Mouse (Mus musculus) hindbrain, embryonic 10.5 days (tissue): ENCODE measurements around the gene Pkdrej. TPM values are rescaled to one million over a fixed set of nuclear protein-coding genes. Genes with fewer than 3 reads are reported as not detected.

Source experiments
- DNase-seq: peaks from one replicate; pipeline ENCODE4 v3.0.0-alpha.2; 2017; ENCODE audit warnings: low spot score
- H3K27ac ChIP-seq: fragments of 300-500 bp; sonication (generic); 2 replicates; pipeline ENCODE4 v1.5.1; 2016; ENCODE audit warnings: mild to moderate bottlenecking, moderate library complexity
- H3K27me3 ChIP-seq: fragments of 300-500 bp; sonication (generic); 2 replicates; pipeline ENCODE4 v1.6.1; 2016; ENCODE audit warnings: mild to moderate bottlenecking; ENCODE audit not compliant: poor library complexity, insufficient read depth, severe bottlenecking
- H3K36me3 ChIP-seq: fragments of 300-500 bp; sonication (generic); 2 replicates; pipeline ENCODE4 v1.6.1; 2016; ENCODE audit warnings: mild to moderate bottlenecking, moderate library complexity
- H3K4me1 ChIP-seq: fragments of 300-500 bp; sonication (generic); replicated peaks from 2 replicates; pipeline ENCODE4 v1.6.1; 2016; ENCODE audit warnings: mild to moderate bottlenecking
- H3K4me3 ChIP-seq: fragments of 300-500 bp; sonication (generic); 2 replicates; pipeline ENCODE4 v1.5.1; 2016; ENCODE audit warnings: mild to moderate bottlenecking, moderate library complexity
- H3K9me3 ChIP-seq: fragments of 300-500 bp; sonication (generic); 2 replicates; pipeline ENCODE4 v1.6.1; 2016; ENCODE audit warnings: mild to moderate bottlenecking, moderate library complexity
- WGBS: fragments of 180-500 bp; shearing (Covaris S2); methylation state at CpG from one replicate; pipeline ENCODE4 v1.1.7; 2016; 5-methylcytosine and 5-hydroxymethylcytosine counted together
- polyA plus RNA-seq: library from polyadenylated mRNA; unstranded; fragments of >200 nt; fragmentation: Nextera tagmentation; extraction: Ambion mirVana; gene quantifications from 2 replicates; pipeline ENCODE4 v1.2.1, GENCODE M21; 2016

Gene Pkdrej
- polyA plus RNA-seq, 1 experiment from 2014 or later: not detected

- WGBS: 79% methylated on average over 2 of the region's 2 CpGs
- Histone ChIP-seq H3K27ac (no peak overlapping the region), H3K9me3 (no peaks in the 10 kb centered on the region), H3K27me3 (no peaks in the 10 kb centered on the region), H3K4me3 (no peak overlapping the region), H3K4me1 (no peaks in the 10 kb centered on the region), H3K36me3 (no peaks in the 10 kb centered on the region)
- DNase-seq: no peak
These were observed 45.3 kb downstream of the Pkdrej start for GRCm38 (mm10) chr15:85776241-85776640.

- H3K27ac ChIP-seq: no peak overlapping the region
- H3K4me1 ChIP-seq: no peaks in the 10 kb centered on the region
- H3K36me3 ChIP-seq: no peaks in the 10 kb centered on the region
- WGBS: 89% methylated on average over 7 of the region's 7 CpGs
- no peak for DNase-seq
- H3K4me3 ChIP-seq: no peak overlapping the region
- H3K9me3 ChIP-seq: no peaks in the 10 kb centered on the region
- no peaks in the 10 kb centered on the region for H3K27me3 ChIP-seq
These were observed 46.5 kb downstream of the Pkdrej start for GRCm38 (mm10) chr15:85775001-85775400.

DNA sequence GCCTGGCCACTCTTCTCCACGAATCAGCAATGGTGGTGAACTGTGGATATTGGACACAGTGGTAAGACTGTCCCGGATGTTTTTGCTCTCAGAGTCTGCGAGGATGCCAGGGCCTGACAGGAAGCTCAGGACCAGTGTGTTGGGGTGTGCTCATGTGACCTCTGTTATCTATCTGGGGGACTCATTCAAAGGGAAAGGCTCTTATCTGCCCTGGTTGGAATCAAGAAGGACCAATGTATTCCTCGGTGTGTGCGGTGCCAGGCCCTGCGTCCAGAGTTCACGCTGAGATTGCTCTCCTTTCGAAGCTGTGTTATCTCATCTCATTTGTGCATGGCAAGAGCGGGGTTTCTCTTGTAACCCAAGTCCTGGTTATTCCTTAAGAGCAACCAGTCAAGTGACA, 47.1 kb downstream of the Pkdrej start:
- no peaks in the 10 kb centered on the region for H3K9me3 ChIP-seq
- H3K4me3 ChIP-seq: no peak overlapping the region
- WGBS: 89% methylated on average over 9 of the region's 9 CpGs
- H3K4me1 ChIP-seq: no peaks in the 10 kb centered on the region
- H3K27me3 ChIP-seq: no peaks in the 10 kb centered on the region
- no peaks in the 10 kb centered on the region for H3K36me3 ChIP-seq
- DNase-seq: no peak
- no peak overlapping the region for H3K27ac ChIP-seq

DNA sequence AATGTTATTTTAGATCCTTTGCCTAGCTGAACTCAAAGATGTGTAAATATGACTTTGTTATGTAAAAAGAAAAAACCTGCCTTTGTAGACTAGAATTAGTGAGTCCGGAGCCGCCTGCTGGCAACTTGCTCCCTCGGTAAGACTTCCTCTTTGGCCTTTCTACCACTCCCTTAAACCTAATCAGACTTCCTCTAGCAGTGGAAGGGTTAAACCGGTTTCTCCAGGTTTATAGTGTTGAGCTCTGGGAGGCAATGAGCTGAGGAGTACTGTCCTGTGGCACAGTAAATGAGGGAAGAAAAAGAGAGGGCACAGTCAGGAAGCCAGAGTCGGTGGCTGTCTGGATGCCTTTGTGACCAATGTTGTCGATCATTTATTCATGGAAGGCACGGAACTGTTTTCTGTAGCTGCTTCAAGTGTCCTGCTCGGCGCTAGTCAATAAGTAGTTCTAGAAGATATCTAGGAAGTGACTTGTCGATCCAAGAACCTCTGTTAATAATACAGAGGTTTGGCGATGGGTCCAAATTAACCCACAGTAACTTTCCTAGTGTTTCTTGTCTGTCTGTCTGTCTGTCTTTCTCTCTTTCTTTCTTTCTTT, 49.3 kb downstream of the Pkdrej start:
- Histone ChIP-seq H3K36me3 (no peaks in the 10 kb centered on the region), H3K4me3 (no peak overlapping the region), H3K9me3 (no peaks in the 10 kb centered on the region), H3K27ac (no peak overlapping the region), H3K4me1 (no peaks in the 10 kb centered on the region), H3K27me3 (no peaks in the 10 kb centered on the region)
- no peak for DNase-seq
- 82% methylated on average over 11 of the region's 11 CpGs for WGBS

DNA sequence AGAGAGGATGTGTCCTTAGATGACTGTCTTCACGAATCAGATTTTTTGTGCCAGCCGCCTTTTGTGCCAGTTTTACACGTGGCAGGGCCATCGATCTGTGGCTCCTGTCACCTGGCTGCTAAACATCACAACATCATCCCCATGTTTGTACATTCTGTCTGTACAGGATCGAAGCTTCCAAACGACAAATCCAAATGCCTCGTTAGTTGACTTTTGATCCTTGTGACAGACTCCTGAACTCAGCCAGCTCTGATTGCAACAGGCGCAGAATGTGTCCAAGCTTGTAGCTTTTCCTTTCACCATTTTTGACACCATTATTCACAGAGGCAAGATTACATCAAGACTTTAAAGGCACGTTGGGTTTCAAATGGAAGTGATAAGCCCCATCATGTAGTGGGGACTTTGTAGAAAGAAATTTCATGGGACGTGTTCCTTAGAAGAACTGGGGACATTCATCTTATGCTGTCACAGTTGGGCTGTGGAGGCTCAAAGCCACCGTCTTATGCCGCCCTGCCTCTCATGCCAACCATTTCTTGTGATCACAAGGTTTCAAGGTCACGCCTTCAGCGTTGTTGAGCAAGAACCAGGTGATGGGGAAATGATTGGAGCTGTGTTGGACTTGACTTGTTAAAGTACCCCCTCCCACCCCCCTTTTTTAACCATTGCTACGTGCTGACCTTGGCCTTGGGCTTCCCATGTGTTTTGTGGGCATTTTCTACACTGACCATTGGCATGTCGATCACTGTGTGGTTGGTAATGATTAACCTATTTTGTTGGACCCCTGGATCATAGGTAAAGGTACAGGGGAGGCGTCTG, 50.0 kb downstream of the Pkdrej start:
- WGBS: 88% methylated on average over 17 of the region's 17 CpGs

DNA sequence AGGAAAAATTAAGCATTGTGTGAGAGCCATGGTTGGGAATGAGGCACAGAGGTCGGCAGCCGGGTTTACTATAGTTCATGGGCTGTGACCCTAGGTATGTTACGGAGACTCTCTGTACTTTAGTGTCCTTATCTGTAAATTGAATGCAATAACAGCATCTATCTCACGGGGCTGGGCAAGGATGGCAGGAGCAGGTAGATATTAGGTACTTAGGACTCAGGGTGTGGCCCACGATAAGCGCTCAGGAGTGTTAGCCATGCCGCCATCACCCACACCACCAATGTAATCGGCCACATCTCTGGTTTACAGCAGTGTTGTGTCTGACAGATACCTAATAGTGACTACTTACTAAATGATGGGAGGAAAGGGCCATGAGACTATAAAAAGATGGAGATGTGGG, 52.5 kb downstream of the Pkdrej start:
- H3K27ac ChIP-seq: no peak overlapping the region
- H3K27me3 ChIP-seq: no peaks in the 10 kb centered on the region
- H3K4me3 ChIP-seq: no peak overlapping the region
- no peaks in the 10 kb centered on the region for H3K4me1 ChIP-seq
- 94% methylated on average over 8 of the region's 8 CpGs for WGBS
- no peaks in the 10 kb centered on the region for H3K36me3 ChIP-seq
- DNase-seq: no peak
- H3K9me3 ChIP-seq: no peaks in the 10 kb centered on the region

More for the DNA sequence above, 50.0 kb downstream of the Pkdrej start:
- no peaks in the 10 kb centered on the region for H3K36me3 ChIP-seq
- no peak overlapping the region for H3K27ac ChIP-seq
- no peaks in the 10 kb centered on the region for H3K27me3 ChIP-seq
- no peaks in the 10 kb centered on the region for H3K4me1 ChIP-seq
- no peak for DNase-seq
- no peaks in the 10 kb centered on the region for H3K9me3 ChIP-seq
- H3K4me3 ChIP-seq: no peak overlapping the region

GRCm38 (mm10) chr15:85766677-85767076, 54.9 kb downstream of the Pkdrej start:
- WGBS: 93% methylated on average over 5 of the region's 5 CpGs
- H3K27me3 ChIP-seq: no peaks in the 10 kb centered on the region
- no peak overlapping the region for H3K4me3 ChIP-seq
- no peaks in the 10 kb centered on the region for H3K9me3 ChIP-seq
- no peaks in the 10 kb centered on the region for H3K36me3 ChIP-seq
- no peak for DNase-seq
- no peak overlapping the region for H3K27ac ChIP-seq
- H3K4me1 ChIP-seq: no peaks in the 10 kb centered on the region

- H3K27me3 ChIP-seq: no peaks in the 10 kb centered on the region
- H3K4me3 ChIP-seq: no peak overlapping the region
- no peaks in the 10 kb centered on the region for H3K4me1 ChIP-seq
- H3K9me3 ChIP-seq: no peaks in the 10 kb centered on the region
- H3K36me3 ChIP-seq: no peaks in the 10 kb centered on the region
- 47% methylated on average over 3 of the region's 3 CpGs for WGBS
- DNase-seq: no peak
- no peak overlapping the region for H3K27ac ChIP-seq
These were observed 56.5 kb downstream of the Pkdrej start for GRCm38 (mm10) chr15:85765022-85765421.

Other genes with a start within 250 kb of the Pkdrej start
- 52.3 and 127 TPM in 2 replicates for gene Wnt7b, start 239.3 kb downstream of the Pkdrej start, polyA plus RNA-seq
- gene Ppara, start 86.8 kb downstream of the Pkdrej start, polyA plus RNA-seq: 0.24 and 0.62 TPM in 2 replicates
- gene Cdpf1, start 10.0 kb downstream of the Pkdrej start, polyA plus RNA-seq: 30.9 and 31.6 TPM in 2 replicates
- 2.9 and 3.0 TPM in 2 replicates for gene Ttc38, start 10.6 kb upstream of the Pkdrej start, polyA plus RNA-seq
- gene Gtse1, start 38.0 kb upstream of the Pkdrej start, polyA plus RNA-seq: 45.6 and 52.8 TPM in 2 replicates
- 36.7 and 37.6 TPM in 2 replicates for gene Trmu, start 57.6 kb upstream of the Pkdrej start, polyA plus RNA-seq
- gene Celsr1, start 212.0 kb upstream of the Pkdrej start, polyA plus RNA-seq: 3.4 and 3.6 TPM in 2 replicates
- 16.6 and 18.0 TPM in 2 replicates for gene Gramd4, start 236.0 kb upstream of the Pkdrej start, polyA plus RNA-seq